Comparison of ENCODE assay signal across 20 mouse cellular contexts in genomic region chr19:53078271-53079085, GRCm38 (mm10). TPM values are rescaled to one million over a fixed set of nuclear protein-coding genes. Genes with fewer than 3 reads are reported as not detected.
DNase-seq lines count a peak whose midpoint lies in the region; ATAC-seq and TF ChIP-seq lines count a peak whose summit lies in the region.
"Had no signal": no experiment of that assay in that cellular context is flagged by ENCODE, and none has a peak within 500 bp of the region (broad histone marks: within the 10 kb centered on the region; RNA-seq: fewer than 3 reads in every experiment).

No protein-coding gene starts in this region.

- no peak overlapping the region for H3K27ac ChIP-seq in liver, embryonic 11.5 days (ENCODE audit: low read depth, low read length)
- H3K27ac ChIP-seq in liver, postnatal 0 days (ENCODE audit: low read depth) = no peak overlapping the region
- peak overlapping the region; percentile 67 for H3K27ac ChIP-seq in stomach, embryonic 15.5 days
- no peak overlapping the region for H3K27ac ChIP-seq in kidney, adult 2 months (ENCODE audit: insufficient read depth, low read depth, low read length)
- H3K27ac ChIP-seq: embryonic facial prominence, embryonic 13.5 days; forebrain, embryonic 12.5 days; liver, embryonic 12.5 days; neural tube, embryonic 12.5 days had no signal

- WGBS in liver, embryonic 11.5 days = 78% methylated on average over 9 of the region's 9 CpGs
- 66% methylated on average over 9 of the region's 9 CpGs for WGBS in liver, postnatal 0 days (ENCODE audit: insufficient replicate concordance)
- WGBS in stomach, embryonic 15.5 days = 55% methylated on average over 9 of the region's 9 CpGs
- WGBS in kidney, adult 2 months = 69% methylated on average over 9 of the region's 9 CpGs

- 0 out of 2 replicates have a peak, but pooled peaks have one; percentile 23 for ATAC-seq in liver, embryonic 11.5 days (replicated peaks; ENCODE audit: low FRiP score)
- ATAC-seq in liver, postnatal 0 days = no peak
- ATAC-seq in stomach, embryonic 15.5 days (ENCODE audit: insufficient read depth, low FRiP score, low read depth) = no peak
- ATAC-seq: activated CD4-positive, CD25-positive, alpha-beta regulatory T cell, adult 4 months; hindbrain, embryonic 16.5 days; liver, embryonic 12.5 days had no signal

- no peak for TF ChIP-seq EP300 in liver, postnatal 0 days (IDR thresholded peaks at IDR 0.05; ENCODE audit: low read depth)

- TF ChIP-seq CTCF in liver, postnatal 0 days (IDR thresholded peaks at IDR 0.05; ENCODE audit: low read depth) = no peak
- no peak for TF ChIP-seq CTCF in kidney, adult 2 months (conservative IDR thresholded peaks at IDR 0.05; ENCODE audit: insufficient read depth, insufficient read length, low read depth, low read length)

- no peaks in the 10 kb centered on the region for H3K27me3 ChIP-seq in liver, embryonic 11.5 days (replicated peaks; ENCODE audit: control insufficient read depth, insufficient read depth, low read length)
- H3K27me3 ChIP-seq in liver, postnatal 0 days (ENCODE audit: insufficient read depth, low read length) = no peaks in the 10 kb centered on the region
- no peaks in the 10 kb centered on the region for H3K27me3 ChIP-seq in stomach, embryonic 15.5 days (replicated peaks)
- no peaks in the 10 kb centered on the region for H3K27me3 ChIP-seq in kidney, adult 2 months (replicated peaks; ENCODE audit: control insufficient read depth, insufficient read depth, low read length)
- H3K27me3 ChIP-seq: CH12.LX; embryonic facial prominence, embryonic 13.5 days; forebrain, embryonic 12.5 days; neural tube, embryonic 12.5 days had no signal

- no peak overlapping the region for H3K4me3 ChIP-seq in liver, embryonic 11.5 days (ENCODE audit: low read depth, low read length)
- H3K4me3 ChIP-seq in liver, postnatal 0 days (ENCODE audit: low read depth, low read length) = no peak overlapping the region
- H3K4me3 ChIP-seq in stomach, embryonic 15.5 days (replicated peaks) = no peak overlapping the region
- no peak overlapping the region for H3K4me3 ChIP-seq in kidney, adult 2 months (ENCODE audit: insufficient read depth, low read depth, low read length)
- H3K4me3 ChIP-seq: embryonic facial prominence, embryonic 13.5 days; forebrain, embryonic 12.5 days; liver, embryonic 12.5 days; megakaryocyte, embryonic 14.5 days; neural tube, embryonic 12.5 days had no signal

- TF ChIP-seq POLR2A in kidney, adult 2 months (IDR thresholded peaks at IDR 0.05; ENCODE audit: low read depth, low read length) = no peak

- no peaks in the 10 kb centered on the region for H3K9me3 ChIP-seq in liver, embryonic 11.5 days (ENCODE audit: control insufficient read depth, low read length)
- H3K9me3 ChIP-seq in liver, postnatal 0 days (ENCODE audit: low read length) = no peaks in the 10 kb centered on the region
- no peaks in the 10 kb centered on the region for H3K9me3 ChIP-seq in stomach, embryonic 15.5 days
- H3K9me3 ChIP-seq: embryonic facial prominence, embryonic 13.5 days; forebrain, embryonic 12.5 days; neural tube, embryonic 12.5 days had no signal

- H3K9ac ChIP-seq in liver, embryonic 11.5 days (ENCODE audit: low read depth, low read length) = no peak overlapping the region
- H3K9ac ChIP-seq in liver, postnatal 0 days (replicated peaks) = no peak overlapping the region
- no peak overlapping the region for H3K9ac ChIP-seq in stomach, embryonic 15.5 days
- H3K9ac ChIP-seq: embryonic facial prominence, embryonic 13.5 days; forebrain, embryonic 12.5 days; liver, embryonic 12.5 days; neural tube, embryonic 12.5 days had no signal

- no peak overlapping the region for H3K4me2 ChIP-seq in liver, embryonic 11.5 days
- H3K4me2 ChIP-seq in liver, postnatal 0 days (ENCODE audit: low read depth, low read length) = no peak overlapping the region
- no peak overlapping the region for H3K4me2 ChIP-seq in stomach, embryonic 15.5 days
- H3K4me2 ChIP-seq: embryonic facial prominence, embryonic 13.5 days; forebrain, embryonic 12.5 days; liver, embryonic 12.5 days; neural tube, embryonic 12.5 days had no signal

- H3K4me1 ChIP-seq in liver, embryonic 11.5 days (replicated peaks; ENCODE audit: control insufficient read depth, insufficient read depth, low read length) = no peaks in the 10 kb centered on the region; the same call in 1 of the 2 replicates
- peaks cover 14% of the 10 kb centered on the region for H3K4me1 ChIP-seq in liver, postnatal 0 days (ENCODE audit: insufficient read depth)
- peaks cover 28% of the 10 kb centered on the region for H3K4me1 ChIP-seq in stomach, embryonic 15.5 days
- H3K4me1 ChIP-seq in kidney, adult 2 months (ENCODE audit: control insufficient read depth, insufficient read depth, low read length) = peaks cover 31% of the 10 kb centered on the region
- H3K4me1 ChIP-seq: megakaryocyte, embryonic 14.5 days had no signal

- peak; percentile 26 for DNase-seq in cerebellum, adult 11 months
- no peak for DNase-seq in cerebellum, postnatal 4 days (ENCODE audit: low spot score in 2 of 2)
- no peak for DNase-seq in liver, embryonic 11.5 days (ENCODE audit: low spot score)
- DNase-seq in liver, postnatal 0 days = no peak
- DNase-seq in cerebellum, postnatal 36 days = peak; percentile 38 to 39
- DNase-seq in kidney, adult 2 months = no peak
- no peak for DNase-seq in urinary bladder, adult 2 months (ENCODE audit: low spot score)
- DNase-seq: heart, postnatal 10 days; lung, postnatal 10 days; right cerebral cortex, postnatal 25 days; thymus, postnatal 4 days had no signal

- H3K36me3 ChIP-seq in liver, embryonic 11.5 days (ENCODE audit: control insufficient read depth, insufficient read depth, low read length) = no peaks in the 10 kb centered on the region
- H3K36me3 ChIP-seq in liver, postnatal 0 days (replicated peaks; ENCODE audit: insufficient read depth, low read length) = no peaks in the 10 kb centered on the region
- H3K36me3 ChIP-seq in stomach, embryonic 15.5 days = no peaks in the 10 kb centered on the region
- no peaks in the 10 kb centered on the region for H3K36me3 ChIP-seq in kidney, adult 2 months (ENCODE audit: control insufficient read depth, insufficient read depth, low read length)
- H3K36me3 ChIP-seq: embryonic facial prominence, embryonic 13.5 days; forebrain, embryonic 12.5 days; liver, embryonic 12.5 days; neural tube, embryonic 12.5 days had no signal

RNA-seq across cellular contexts. Expression of gene Xpnpep1, which starts 38.5 kb away (rescaled TPM):
- 180 and 196 TPM in 2 replicates for polyA plus RNA-seq in liver, embryonic 11.5 days (2014; fragmentation: Nextera tagmentation; extraction: Ambion mirVana)
- polyA plus RNA-seq in liver, postnatal 0 days (2015; fragmentation: Nextera tagmentation; extraction: Ambion mirVana) = 55.4 and 62.0 TPM in 2 replicates
- 130 and 151 TPM in 2 replicates for polyA plus RNA-seq in stomach, embryonic 15.5 days (2015; fragmentation: Nextera tagmentation; extraction: Ambion mirVana)
- polyA plus RNA-seq in kidney, adult 2 months (2012; rRNA removed) = 250 and 253 TPM in 2 replicates
- 58.0 and 68.6 TPM in 2 replicates for polyA plus RNA-seq in urinary bladder, adult 2 months (2012; rRNA removed)

Comparison
In these comparisons a context has a peak if more than half of its experiments do, and no peak if none do; other contexts are left out.
1. DNase-seq: peak in cerebellum, adult 11 months (single experiment) and cerebellum, postnatal 36 days (2 of 2); none in cerebellum, postnatal 4 days (0 of 2), liver, embryonic 11.5 days (single experiment), liver, postnatal 0 days (single experiment), kidney, adult 2 months (single experiment) and urinary bladder, adult 2 months (single experiment).